In the genomic region with DNA sequence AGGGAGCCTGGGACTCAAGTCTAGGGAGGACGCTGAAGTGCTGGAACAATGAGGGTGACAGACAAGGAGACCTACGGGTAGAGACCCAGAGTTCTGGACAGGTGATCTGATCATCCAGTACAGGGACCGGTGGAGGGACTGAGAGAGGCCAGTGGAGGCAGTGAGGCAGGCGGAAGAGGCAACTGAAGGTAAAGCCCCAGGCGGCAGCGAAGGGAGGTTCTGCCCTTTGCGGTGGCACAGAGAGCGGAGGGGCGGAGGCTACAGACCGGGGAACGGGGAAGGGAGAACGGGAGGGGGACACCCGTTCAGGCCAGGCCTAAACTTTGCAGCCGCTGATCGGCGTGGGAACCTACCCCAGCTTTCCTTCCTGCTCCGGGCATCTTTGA, we compare ENCODE assay signal across 8 mouse cellular contexts. TPM values are rescaled to one million over a fixed set of nuclear protein-coding genes. Genes with fewer than 3 reads are reported as not detected.
DNase-seq lines count a peak whose midpoint lies in the region; ATAC-seq and TF ChIP-seq lines count a peak whose summit lies in the region.

No protein-coding gene starts in this region.

- peaks cover 63% of the 10 kb centered on the region for H3K27me3 ChIP-seq in embryonic facial prominence, embryonic 15.5 days
- H3K27me3 ChIP-seq in intestine, embryonic 15.5 days (replicated peaks), result no peaks in the 10 kb centered on the region
- no peaks in the 10 kb centered on the region for H3K27me3 ChIP-seq in neural tube, embryonic 15.5 days (replicated peaks)

- H3K9me3 ChIP-seq in ES-E14 (ENCODE audit: control insufficient read depth, insufficient read depth, low read depth, low read length), result no peaks in the 10 kb centered on the region
- no peaks in the 10 kb centered on the region for H3K9me3 ChIP-seq in embryonic facial prominence, embryonic 15.5 days (replicated peaks)
- H3K9me3 ChIP-seq in intestine, embryonic 15.5 days, result no peaks in the 10 kb centered on the region
- H3K9me3 ChIP-seq in neural tube, embryonic 15.5 days (replicated peaks), result no peaks in the 10 kb centered on the region

- H3K4me2 ChIP-seq in embryonic facial prominence, embryonic 15.5 days (replicated peaks), result peak overlapping the region; percentile 94
- H3K4me2 ChIP-seq in intestine, embryonic 15.5 days (replicated peaks), result peak overlapping the region; percentile 83
- H3K4me2 ChIP-seq in neural tube, embryonic 15.5 days, result peak overlapping the region; percentile 77

- TF ChIP-seq CTCF in lung, adult 2 months (IDR thresholded peaks at IDR 0.05; ENCODE audit: insufficient read depth, low read length), result no peak

- H3K4me1 ChIP-seq in ES-E14 (ENCODE audit: control insufficient read depth in 2 of 2, insufficient read depth in 2 of 2, low read length in 2 of 2, poor library complexity in 1 of 2), result peaks cover 0 to 42% of the 10 kb centered on the region in 2 experiments; a peak in 2 of 4 replicates
- H3K4me1 ChIP-seq in embryonic facial prominence, embryonic 15.5 days, result peaks cover 30% of the 10 kb centered on the region
- H3K4me1 ChIP-seq in intestine, embryonic 15.5 days (replicated peaks), result peaks cover 40% of the 10 kb centered on the region
- peaks cover 7% of the 10 kb centered on the region; the same call in 1 of the 2 replicates for H3K4me1 ChIP-seq in lung, adult 2 months (ENCODE audit: control insufficient read depth, insufficient read depth, low read length)
- peaks cover 69% of the 10 kb centered on the region for H3K4me1 ChIP-seq in neural tube, embryonic 15.5 days

- no peak for TF ChIP-seq POLR2A in lung, adult 2 months (IDR thresholded peaks at IDR 0.05; ENCODE audit: borderline replicate concordance, extremely low read depth, low read depth, low read length)

- no peak overlapping the region for H3K27ac ChIP-seq in ES-E14 (ENCODE audit: insufficient read depth, low read depth, low read length, poor library complexity, severe bottlenecking)
- H3K27ac ChIP-seq in embryonic facial prominence, embryonic 15.5 days (replicated peaks), result no peak overlapping the region
- H3K27ac ChIP-seq in intestine, embryonic 15.5 days, result peak overlapping the region; percentile 92; the same call in 1 of the 2 replicates
- peak overlapping the region; percentile 97 for H3K27ac ChIP-seq in neural tube, embryonic 15.5 days (replicated peaks)

- no peak for ATAC-seq in embryonic facial prominence, embryonic 15.5 days (ENCODE audit: insufficient number of reproducible peaks, low FRiP score, low TSS enrichment, low read depth)
- no peak for ATAC-seq in intestine, embryonic 15.5 days
- ATAC-seq in neural tube, embryonic 15.5 days (ENCODE audit: low FRiP score), result no peak

- H3K9ac ChIP-seq in ES-E14 (ENCODE audit: insufficient read depth, low read depth, low read length, poor library complexity, severe bottlenecking), result peak overlapping the region; percentile 87
- peak overlapping the region; percentile 60 for H3K9ac ChIP-seq in embryonic facial prominence, embryonic 15.5 days
- H3K9ac ChIP-seq in intestine, embryonic 15.5 days, result peak overlapping the region; percentile 89
- H3K9ac ChIP-seq in neural tube, embryonic 15.5 days (replicated peaks), result peak overlapping the region; percentile 97

- H3K36me3 ChIP-seq in ES-E14 (ENCODE audit: control insufficient read depth, insufficient read depth, low read length, poor library complexity, severe bottlenecking), result no peaks in the 10 kb centered on the region
- H3K36me3 ChIP-seq in embryonic facial prominence, embryonic 15.5 days, result no peaks in the 10 kb centered on the region
- no peaks in the 10 kb centered on the region for H3K36me3 ChIP-seq in intestine, embryonic 15.5 days
- no peaks in the 10 kb centered on the region for H3K36me3 ChIP-seq in neural tube, embryonic 15.5 days

- peak overlapping the region; percentile 82 to 95 for H3K4me3 ChIP-seq in ES-E14 (ENCODE audit: insufficient read depth in 1 of 2, low read depth in 1 of 2, low read length in 2 of 2, poor library complexity in 1 of 2, severe bottlenecking in 1 of 2)
- H3K4me3 ChIP-seq in embryonic facial prominence, embryonic 15.5 days (replicated peaks), result peak overlapping the region; percentile 77
- H3K4me3 ChIP-seq in intestine, embryonic 15.5 days (replicated peaks), result peak overlapping the region; percentile 83
- H3K4me3 ChIP-seq in lung, adult 2 months (replicated peaks; ENCODE audit: extremely low read depth, low read depth, low read length), result peak overlapping the region; percentile 95
- H3K4me3 ChIP-seq in neural tube, embryonic 15.5 days (replicated peaks), result peak overlapping the region; percentile 85

- in situ Hi-C loops in ES-E14 (cut with MboI; ENCODE audit: low sequenced_read_pairs in 2 of 2, unreplicated experiment in 2 of 2), result loop anchor here in 1 of 2 experiments (25.0 kb wide), 1 partner anchor 1381 kb away; the partner anchor contains the start of gene Pax7

- DNase-seq in adrenal gland, adult 18-20 months (ENCODE audit: low spot score in 2 of 2), result peak; percentile 38 to 49
- no peak for DNase-seq in adrenal gland, postnatal 4 days (ENCODE audit: low spot score in 2 of 2)
- no peak for DNase-seq in ES-E14 (ENCODE audit: low read depth, low spot score)
- DNase-seq in lung, adult 2 months, result peak; percentile 46
- DNase-seq in gastrocnemius, postnatal 25 days, result no peak

- 3% methylated on average over 17 of the region's 17 CpGs for WGBS in embryonic facial prominence, embryonic 15.5 days
- 2% methylated on average over 17 of the region's 17 CpGs for WGBS in intestine, embryonic 15.5 days
- WGBS in lung, adult 2 months, result 3% methylated on average over 16 of the region's 17 CpGs
- under 1% methylated on average over 17 of the region's 17 CpGs for WGBS in neural tube, embryonic 15.5 days

TF ChIP-seq in ES-E14, 5 proteins besides CTCF, POLR2A, EP300 and RAD21:
- TF ChIP-seq MAFK (IDR thresholded peaks at IDR 0.05; ENCODE audit: insufficient read depth, low read depth, low read length) (no peak), ZNF384 (IDR thresholded peaks at IDR 0.05; ENCODE audit: low read depth, low read length) (no peak), CHD2 (IDR thresholded peaks at IDR 0.05; ENCODE audit: low read depth, low read length) (no peak), ZC3H11A (IDR thresholded peaks at IDR 0.05; ENCODE audit: borderline replicate concordance, low read depth, low read length) (no peak), HCFC1 (IDR thresholded peaks at IDR 0.05; ENCODE audit: borderline replicate concordance, insufficient read depth, low read length) (no peak)

RNA-seq across cellular contexts. Expression of gene Camk2n1, which starts 1.8 kb away (rescaled TPM):
- 10 to 100 TPM; 20.3 to 29.6 TPM for total RNA-seq in adrenal gland, adult 18-20 months (2021)
- 10 to 100 TPM; 32.9 to 36.4 TPM for total RNA-seq in adrenal gland, postnatal 4 days (2021)
- total RNA-seq in ES-E14 (2012; rRNA removed), result 1.2 and 1.4 TPM in 2 replicates
- polyA plus RNA-seq in embryonic facial prominence, embryonic 15.5 days (2015; fragmentation: Nextera tagmentation; extraction: Ambion mirVana), result 3.1 and 3.4 TPM in 2 replicates
- 4.8 and 5.5 TPM in 2 replicates for polyA plus RNA-seq in intestine, embryonic 15.5 days (2015; fragmentation: Nextera tagmentation; extraction: Ambion mirVana)
- polyA plus RNA-seq in lung, adult 2 months (2012; rRNA removed), result 21.7 and 26.9 TPM in 2 replicates
- 18.9 and 23.1 TPM in 2 replicates for polyA plus RNA-seq in neural tube, embryonic 15.5 days (2015; fragmentation: Nextera tagmentation; extraction: Ambion mirVana)
- 1 to 10 TPM; 4.2 to 5.5 TPM for total RNA-seq in gastrocnemius, postnatal 25 days (2021)

RNA-seq across cellular contexts. Expression of gene Mul1, which starts 21.5 kb away (rescaled TPM):
- total RNA-seq in adrenal gland, adult 18-20 months (2021), result 10 to 100 TPM; 56.3 to 59.3 TPM
- total RNA-seq in adrenal gland, postnatal 4 days (2021), result 10 to 100 TPM; 46.4 to 51.4 TPM
- 58.4 and 62.3 TPM in 2 replicates for total RNA-seq in ES-E14 (2012; rRNA removed)
- 17.7 and 18.0 TPM in 2 replicates for polyA plus RNA-seq in embryonic facial prominence, embryonic 15.5 days (2015; fragmentation: Nextera tagmentation; extraction: Ambion mirVana)
- polyA plus RNA-seq in intestine, embryonic 15.5 days (2015; fragmentation: Nextera tagmentation; extraction: Ambion mirVana), result 24.9 and 25.7 TPM in 2 replicates
- 15.2 and 16.5 TPM in 2 replicates for polyA plus RNA-seq in lung, adult 2 months (2012; rRNA removed)
- 20.0 and 21.8 TPM in 2 replicates for polyA plus RNA-seq in neural tube, embryonic 15.5 days (2015; fragmentation: Nextera tagmentation; extraction: Ambion mirVana)
- 10 to 100 TPM; 41.5 to 43.0 TPM for total RNA-seq in gastrocnemius, postnatal 25 days (2021)

RNA-seq across cellular contexts. Expression of gene Fam43b, which starts 59.6 kb away (rescaled TPM):
- 1 to 10 TPM; 1.6 to 2.2 TPM for total RNA-seq in adrenal gland, adult 18-20 months (2021)
- total RNA-seq in adrenal gland, postnatal 4 days (2021), result 1 to 10 TPM; 2.2 to 3.2 TPM
- 0.69 and 0.89 TPM in 2 replicates for total RNA-seq in ES-E14 (2012; rRNA removed)
- 0.09 and 0.11 TPM in 2 replicates for polyA plus RNA-seq in embryonic facial prominence, embryonic 15.5 days (2015; fragmentation: Nextera tagmentation; extraction: Ambion mirVana)
- polyA plus RNA-seq in intestine, embryonic 15.5 days (2015; fragmentation: Nextera tagmentation; extraction: Ambion mirVana), result 0.05 TPM in 1 of 2 replicates, not detected in the other
- polyA plus RNA-seq in lung, adult 2 months (2012; rRNA removed), result not detected in 2 replicates
- polyA plus RNA-seq in neural tube, embryonic 15.5 days (2015; fragmentation: Nextera tagmentation; extraction: Ambion mirVana), result 13.9 and 14.3 TPM in 2 replicates
- total RNA-seq in gastrocnemius, postnatal 25 days (2021), result not detected

Comparison
In these comparisons a context has a peak if more than half of its experiments do, and no peak if none do; other contexts are left out.
1. DNase-seq: peak in adrenal gland, adult 18-20 months (2 of 2) and lung, adult 2 months (single experiment); none in adrenal gland, postnatal 4 days (0 of 2), ES-E14 (single experiment) and gastrocnemius, postnatal 25 days (single experiment).
2. H3K27ac ChIP-seq: peak in intestine, embryonic 15.5 days (single experiment) and neural tube, embryonic 15.5 days (single experiment); none in ES-E14 (single experiment) and embryonic facial prominence, embryonic 15.5 days (single experiment).
3. Peak in every context shown above with its lines, with median percentiles within 50 percentile points of each other: H3K4me3 ChIP-seq, H3K9ac ChIP-seq and H3K4me2 ChIP-seq.